Mouse (Mus musculus) CH12.LX (cell line): ENCODE data around the gene Ndufs2. TPM values are rescaled to one million over a fixed set of nuclear protein-coding genes. Genes with fewer than 3 reads are reported as not detected.

Source experiments
- DNase-seq: peaks from one replicate; pipeline ENCODE4 v3.0.0-alpha.2; 2013; ENCODE audit errors: extremely low read depth
- H3K27ac ChIP-seq: 2 replicates; pipeline ENCODE4 v1.5.1; 2012; ENCODE audit warnings: low read depth, mild to moderate bottlenecking, control low read depth, moderate library complexity; ENCODE audit not compliant: insufficient read depth
- H3K27me3 ChIP-seq: replicated peaks from 2 replicates; pipeline ENCODE3; 2012; ENCODE audit warnings: inconsistent platforms
- H3K36me3 ChIP-seq, 2 experiments: replicated peaks in 1 of 2; 2 replicates each; pipeline versions ENCODE3 to v1.6.1; 2012; ENCODE audit warnings: inconsistent platforms in 1 of 2, low read length in 1 of 2, mild to moderate bottlenecking in 1 of 2, mixed read lengths in 1 of 2, moderate library complexity in 1 of 2; ENCODE audit not compliant: control insufficient read depth in 1 of 2, insufficient read depth in 1 of 2
- H3K4me1 ChIP-seq, 2 experiments: 2 replicates each; pipeline ENCODE4 v1.6.1; 2012; ENCODE audit warnings: inconsistent platforms in 1 of 2, moderate library complexity in 1 of 2; ENCODE audit not compliant: insufficient read depth in 2 of 2, control insufficient read depth in 1 of 2
- H3K4me2 ChIP-seq: 2 replicates; pipeline ENCODE4 v1.6.1; 2012; ENCODE audit warnings: low read depth, mild to moderate bottlenecking, control low read depth; ENCODE audit not compliant: poor library complexity, insufficient read depth, severe bottlenecking
- H3K4me3 ChIP-seq, 3 experiments: fragments of 150-350 bp in 1 of 3; sonication (generic) in 1 of 3; replicated peaks in 1 of 3; 2 replicates each; pipeline versions ENCODE3 to v1.5.1; 2011 to 2012; ENCODE audit warnings: low read depth in 2 of 3, low read length in 2 of 3, mild to moderate bottlenecking in 2 of 3, moderate library complexity in 2 of 3, control low read depth in 1 of 3, improper control_type of control experiment in 1 of 3, inconsistent platforms in 1 of 3, mixed read lengths in 1 of 3; ENCODE audit not compliant: poor library complexity in 1 of 3
- H3K79me2 ChIP-seq: replicated peaks from 2 replicates; pipeline ENCODE4 v1.6.1; 2012; ENCODE audit warnings: mild to moderate bottlenecking, moderate library complexity; ENCODE audit not compliant: control insufficient read depth, poor library complexity, insufficient read depth, severe bottlenecking; ENCODE audit errors: extremely low read depth
- H3K9ac ChIP-seq: 2 replicates; pipeline ENCODE4 v1.6.1; 2012; ENCODE audit warnings: low read depth, mild to moderate bottlenecking, control low read depth, moderate library complexity; ENCODE audit not compliant: insufficient read depth
- H3K9me3 ChIP-seq: replicated peaks from 2 replicates; pipeline ENCODE3; 2012; ENCODE audit warnings: low read length, inconsistent platforms, mixed read lengths
- BHLHE40 ChIP-seq: IDR thresholded peaks from 2 replicates; pipeline ENCODE4 v1.6.1; 2011; ENCODE audit warnings: mild to moderate bottlenecking, low read depth, low read length, improper control_type of control experiment
- CTCF ChIP-seq, 2 experiments: IDR thresholded peaks in 1 of 2; conservative IDR thresholded peaks in 1 of 2; 2 replicates each; pipeline ENCODE4 v1.5.1; 2011 to 2012; ENCODE audit warnings: low read depth in 2 of 2, low read length in 2 of 2, improper control_type of control experiment in 1 of 2, inconsistent platforms in 1 of 2, mild to moderate bottlenecking in 1 of 2, moderate library complexity in 1 of 2
- HCFC1 ChIP-seq: IDR thresholded peaks from 2 replicates; pipeline ENCODE4 v1.6.1; 2012; ENCODE audit warnings: low read depth, mild to moderate bottlenecking, inconsistent platforms, low read length, improper control_type of control experiment
- JUN ChIP-seq: IDR thresholded peaks from 2 replicates; pipeline ENCODE4 v1.6.1; 2011; ENCODE audit warnings: low read depth, mild to moderate bottlenecking, low read length, improper control_type of control experiment, moderate library complexity; ENCODE audit not compliant: insufficient read depth
- KAT2A ChIP-seq: IDR thresholded peaks from 2 replicates; pipeline ENCODE4 v1.6.1; 2012; ENCODE audit warnings: low read length, improper control_type of control experiment, inconsistent platforms; ENCODE audit not compliant: insufficient replicate concordance
- MAFK ChIP-seq: IDR thresholded peaks from 2 replicates; pipeline ENCODE4 v1.6.1; 2011; ENCODE audit warnings: low read length, improper control_type of control experiment; ENCODE audit not compliant: insufficient replicate concordance
- MAZ ChIP-seq: IDR thresholded peaks from 2 replicates; pipeline ENCODE4 v1.6.1; 2012; ENCODE audit warnings: low read depth, mild to moderate bottlenecking, inconsistent platforms, low read length, improper control_type of control experiment, moderate library complexity
- RAD21 ChIP-seq: IDR thresholded peaks from 2 replicates; pipeline ENCODE4 v1.6.1; 2011; ENCODE audit warnings: low read depth, mild to moderate bottlenecking, low read length, improper control_type of control experiment, moderate library complexity
- RCOR1 ChIP-seq: conservative IDR thresholded peaks from 2 replicates; pipeline ENCODE4 v1.6.1; 2012; ENCODE audit warnings: low read depth, mild to moderate bottlenecking, inconsistent platforms, low read length, improper control_type of control experiment
- SMC3 ChIP-seq: IDR thresholded peaks from 2 replicates; pipeline ENCODE4 v1.6.1; 2011; ENCODE audit warnings: low read depth, low read length, improper control_type of control experiment
- USF2 ChIP-seq: conservative IDR thresholded peaks from 2 replicates; pipeline ENCODE4 v1.6.1; 2011; ENCODE audit warnings: low read depth, low read length, improper control_type of control experiment
- ZC3H11A ChIP-seq: IDR thresholded peaks from 2 replicates; pipeline ENCODE4 v1.6.1; 2012; ENCODE audit warnings: low read depth, mild to moderate bottlenecking, inconsistent platforms, low read length, improper control_type of control experiment
- ZKSCAN1 ChIP-seq: IDR thresholded peaks from 2 replicates; pipeline ENCODE4 v1.6.1; 2012; ENCODE audit warnings: low read depth, inconsistent platforms, low read length, improper control_type of control experiment, borderline replicate concordance
- dilution Hi-C: fragments of 300-500 bp; cut with MboI; formaldehyde crosslinking; loops from 2 replicates; pipeline ENCODE4 v1.14.3; 2020; ENCODE audit warnings: low sequenced_read_pairs; ENCODE audit not compliant: extremely low pct_unique_long_range_greater_than_20kb, extremely low pct_ligation_motif_present
- in situ Hi-C: fragments of 300-500 bp; cut with MboI; formaldehyde crosslinking; loops from 3 replicates; pipeline ENCODE4 v1.14.3; 2019; ENCODE audit warnings: low sequenced_read_pairs, low pct_ligation_motif_present, low pct_unique_long_range_greater_than_20kb, mixed read lengths
- polyA plus RNA-seq: library from polyadenylated mRNA; unstranded; fragments of >175 nt; gene quantifications from 2 replicates; pipeline ENCODE4 v1.2.1, GENCODE M21; 2012; ENCODE audit warnings: low read depth; ENCODE audit not compliant: insufficient read length
- total RNA-seq, 2 experiments: library from RNA; depleted of rRNA; stranded (reverse); fragments of 300-350 nt in 1 of 2; fragments of >200 nt in 1 of 2; gene quantifications; 2 replicates each; pipeline ENCODE4 v1.2.3; 2012 to 2014

Gene Ndufs2
- total and polyA plus RNA-seq, 3 experiments = 242 to 265 (median 242) TPM

- Histone ChIP-seq H3K27me3 (peaks cover 55% of the 10 kb centered on the region), H3K27ac (no peak overlapping the region)
Measured at GRCm38 (mm10) chr1:171257781-171258180, 6.6 kb upstream of the Ndufs2 start.

GRCm38 (mm10) chr1:171256937-171257548, 5.9 kb upstream of the Ndufs2 start:
- Histone ChIP-seq H3K79me2 (no peaks in the 10 kb centered on the region), H3K4me3 (no peak overlapping the region), H3K27me3 (peaks cover 52% of the 10 kb centered on the region), H3K27ac (no peak overlapping the region), H3K36me3 (no peaks in the 10 kb centered on the region), H3K4me2 (peak overlapping the region; percentile 37; the same call in 1 of the 2 replicates), H3K4me1 (peaks cover 0 to 6% of the 10 kb centered on the region in 2 experiments; a peak in 1 of 4 replicates), H3K9ac (no peak overlapping the region), H3K9me3 (peaks cover 3% of the 10 kb centered on the region)
- dilution Hi-C loops = no loop called here
- no peak for TF ChIP-seq JUN
- TF ChIP-seq BHLHE40 = 0 out of 2 replicates have a peak, but pooled peaks have one; percentile 5
- TF ChIP-seq KAT2A = no peak
- no peak for TF ChIP-seq RCOR1
- TF ChIP-seq MAZ = no peak
- peak; percentile 49 for TF ChIP-seq ZC3H11A
- peak; percentile 87 for TF ChIP-seq RAD21
- peak; percentile 91 for TF ChIP-seq CTCF (conservative IDR thresholded peaks at IDR 0.05 in 1 of 2, IDR thresholded peaks at IDR 0.05 in 1 of 2; ENCODE audit: low read depth in 2 of 2, low read length in 2 of 2)
- no peak for TF ChIP-seq HCFC1
- TF ChIP-seq SMC3 = peak; percentile 81
- no peak for TF ChIP-seq USF2
- in situ Hi-C loops = no loop called here
- DNase-seq = peak; percentile 65

More at GRCm38 (mm10) chr1:171257781-171258180, 6.6 kb upstream of the Ndufs2 start:
- TF ChIP-seq ZKSCAN1 (no peak), MAFK (peak; percentile 80)
- H3K9ac ChIP-seq = no peak overlapping the region
- in situ Hi-C loops (no loop called here), dilution Hi-C loops (no loop called here)
- no peaks in the 10 kb centered on the region for H3K79me2 ChIP-seq
- H3K4me3 ChIP-seq = no peak overlapping the region
- no peaks in the 10 kb centered on the region for H3K36me3 ChIP-seq
- no peak for DNase-seq
- H3K4me2 ChIP-seq = no peak overlapping the region
- H3K4me1 ChIP-seq = 0 out of 4 replicates have a peak, but pooled peaks cover 0 to 5% of the 10 kb centered on the region in 2 experiments
- H3K9me3 ChIP-seq = peaks cover 3% of the 10 kb centered on the region
